Mouse (Mus musculus): ENCODE data around the gene Ubap1l. TPM values are rescaled to one million over a fixed set of nuclear protein-coding genes. Genes with fewer than 3 reads are reported as not detected.

Ubap1l gene
- polyA plus RNA-seq, 1 experiment from 2014 or later, result not detected

- Histone ChIP-seq H3K9ac (ENCODE audit: low read length) (no peak overlapping the region), H3K4me2 (ENCODE audit: low read length) (no peak overlapping the region), H3K4me1 (ENCODE audit: control insufficient read depth in 2 of 2, insufficient read depth in 2 of 2, low read length in 2 of 2) (peaks cover 6 to 13% of the 10 kb centered on the region in 2 experiments), H3K9me3 (ENCODE audit: control insufficient read depth, low read length) (no peaks in the 10 kb centered on the region), H3K4me3 (ENCODE audit: control insufficient read depth in 1 of 2, insufficient read depth in 1 of 2, low read depth in 1 of 2, low read length in 2 of 2) (no peak overlapping the region), H3K27ac (replicated peaks in 1 of 2; ENCODE audit: control insufficient read depth in 1 of 2, insufficient read depth in 1 of 2, low read depth in 2 of 2, low read length in 2 of 2) (no peak overlapping the region), H3K27me3 (ENCODE audit: control insufficient read depth, insufficient read depth, low read length) (no peaks in the 10 kb centered on the region), H3K36me3 (ENCODE audit: control insufficient read depth, insufficient read depth, low read length) (peaks cover 76% of the 10 kb centered on the region)
- 75% methylated on average over 7 of the region's 7 CpGs for WGBS
- no peak for ATAC-seq (ENCODE audit: insufficient number of reproducible peaks, insufficient read depth, low FRiP score, low read depth)
Observed at GRCm38 (mm10) chr9:65356561-65356960, 4.3 kb upstream of the Ubap1l start.

GRCm38 (mm10) chr9:65356971-65357370 lies 3.9 kb upstream of the Ubap1l start:
- Histone ChIP-seq H3K27me3 (ENCODE audit: control insufficient read depth, insufficient read depth, low read length) (no peaks in the 10 kb centered on the region), H3K9ac (ENCODE audit: low read length) (no peak overlapping the region), H3K36me3 (ENCODE audit: control insufficient read depth, insufficient read depth, low read length) (peaks cover 79% of the 10 kb centered on the region), H3K9me3 (ENCODE audit: control insufficient read depth, low read length) (no peaks in the 10 kb centered on the region), H3K4me3 (ENCODE audit: control insufficient read depth in 1 of 2, insufficient read depth in 1 of 2, low read depth in 1 of 2, low read length in 2 of 2) (no peak overlapping the region), H3K4me2 (ENCODE audit: low read length) (no peak overlapping the region), H3K4me1 (ENCODE audit: control insufficient read depth in 2 of 2, insufficient read depth in 2 of 2, low read length in 2 of 2) (peaks cover 6 to 13% of the 10 kb centered on the region in 2 experiments), H3K27ac (replicated peaks in 1 of 2; ENCODE audit: control insufficient read depth in 1 of 2, insufficient read depth in 1 of 2, low read depth in 2 of 2, low read length in 2 of 2) (no peak overlapping the region)
- no peak for ATAC-seq (ENCODE audit: insufficient number of reproducible peaks, insufficient read depth, low FRiP score, low read depth)
- WGBS, result 97% methylated on average over 2 of the region's 2 CpGs

- H3K4me3 ChIP-seq (ENCODE audit: control insufficient read depth in 1 of 2, insufficient read depth in 1 of 2, low read depth in 1 of 2, low read length in 2 of 2), result no peak overlapping the region
- H3K27me3 ChIP-seq (ENCODE audit: control insufficient read depth, insufficient read depth, low read length), result no peaks in the 10 kb centered on the region
- 0 out of 2 replicates have a peak overlapping the region, but pooled peaks have one; percentile 1 for H3K9ac ChIP-seq (ENCODE audit: low read length)
- H3K36me3 ChIP-seq (ENCODE audit: control insufficient read depth, insufficient read depth, low read length), result peaks cover 78% of the 10 kb centered on the region
- WGBS, result 35% methylated on average over 1 of the region's 1 CpGs
- H3K4me2 ChIP-seq (ENCODE audit: low read length), result peak overlapping the region; percentile 13; the same call in 1 of the 2 replicates
- ATAC-seq (ENCODE audit: insufficient number of reproducible peaks, insufficient read depth, low FRiP score, low read depth), result no peak
- H3K4me1 ChIP-seq (ENCODE audit: control insufficient read depth in 2 of 2, insufficient read depth in 2 of 2, low read length in 2 of 2), result peaks cover 10 to 20% of the 10 kb centered on the region in 2 experiments
- H3K9me3 ChIP-seq (ENCODE audit: control insufficient read depth, low read length), result no peaks in the 10 kb centered on the region
- peak overlapping the region; percentile 61 to 76 for H3K27ac ChIP-seq (replicated peaks in 1 of 2; ENCODE audit: control insufficient read depth in 1 of 2, insufficient read depth in 1 of 2, low read depth in 2 of 2, low read length in 2 of 2)
Observed at GRCm38 (mm10) chr9:65358956-65359480, 1.8 kb upstream of the Ubap1l start.

GRCm38 (mm10) chr9:65363684-65364083 lies 2.8 kb downstream of the Ubap1l start:
- H3K36me3 ChIP-seq (ENCODE audit: control insufficient read depth, insufficient read depth, low read length), result peaks cover 34% of the 10 kb centered on the region
- ATAC-seq (ENCODE audit: insufficient number of reproducible peaks, insufficient read depth, low FRiP score, low read depth), result peak; percentile 74; the same call in 1 of the 2 replicates
- 0 out of 4 replicates have a peak overlapping the region, but pooled peaks of 1 of the 2 experiments have one; percentile 30 for H3K27ac ChIP-seq (replicated peaks in 1 of 2; ENCODE audit: control insufficient read depth in 1 of 2, insufficient read depth in 1 of 2, low read depth in 2 of 2, low read length in 2 of 2)
- WGBS, result 25% methylated on average over 9 of the region's 9 CpGs
- H3K9ac ChIP-seq (ENCODE audit: low read length), result no peak overlapping the region
- peaks cover 9 to 20% of the 10 kb centered on the region in 2 experiments for H3K4me1 ChIP-seq (ENCODE audit: control insufficient read depth in 2 of 2, insufficient read depth in 2 of 2, low read length in 2 of 2)
- H3K27me3 ChIP-seq (ENCODE audit: control insufficient read depth, insufficient read depth, low read length), result no peaks in the 10 kb centered on the region
- peak overlapping the region; percentile 23 for H3K4me2 ChIP-seq (ENCODE audit: low read length)
- no peak overlapping the region for H3K4me3 ChIP-seq (ENCODE audit: control insufficient read depth in 1 of 2, insufficient read depth in 1 of 2, low read depth in 1 of 2, low read length in 2 of 2)
- H3K9me3 ChIP-seq (ENCODE audit: control insufficient read depth, low read length), result no peaks in the 10 kb centered on the region

GRCm38 (mm10) chr9:65365721-65366120 lies 4.9 kb downstream of the Ubap1l start:
- peaks cover 15% of the 10 kb centered on the region for H3K36me3 ChIP-seq (ENCODE audit: control insufficient read depth, insufficient read depth, low read length)
- no peak overlapping the region for H3K4me2 ChIP-seq (ENCODE audit: low read length)
- no peak overlapping the region for H3K4me3 ChIP-seq (ENCODE audit: control insufficient read depth in 1 of 2, insufficient read depth in 1 of 2, low read depth in 1 of 2, low read length in 2 of 2)
- no peak for ATAC-seq (ENCODE audit: insufficient number of reproducible peaks, insufficient read depth, low FRiP score, low read depth)
- no peak overlapping the region for H3K9ac ChIP-seq (ENCODE audit: low read length)
- 86% methylated on average over 7 of the region's 7 CpGs for WGBS
- H3K9me3 ChIP-seq (ENCODE audit: control insufficient read depth, low read length), result no peaks in the 10 kb centered on the region
- H3K4me1 ChIP-seq (ENCODE audit: control insufficient read depth in 2 of 2, insufficient read depth in 2 of 2, low read length in 2 of 2), result peaks cover 5 to 11% of the 10 kb centered on the region in 2 experiments
- H3K27me3 ChIP-seq (ENCODE audit: control insufficient read depth, insufficient read depth, low read length), result no peaks in the 10 kb centered on the region
- H3K27ac ChIP-seq (replicated peaks in 1 of 2; ENCODE audit: control insufficient read depth in 1 of 2, insufficient read depth in 1 of 2, low read depth in 2 of 2, low read length in 2 of 2), result no peak overlapping the region

GRCm38 (mm10) chr9:65371756-65372155 lies 10.9 kb downstream of the Ubap1l start:
- Histone ChIP-seq H3K4me2 (ENCODE audit: low read length) (no peak overlapping the region), H3K4me1 (ENCODE audit: control insufficient read depth in 2 of 2, insufficient read depth in 2 of 2, low read length in 2 of 2) (peaks cover 0 to 2% of the 10 kb centered on the region in 2 experiments; a peak in 1 of 4 replicates), H3K4me3 (ENCODE audit: control insufficient read depth in 1 of 2, insufficient read depth in 1 of 2, low read depth in 1 of 2, low read length in 2 of 2) (no peak overlapping the region), H3K9me3 (ENCODE audit: control insufficient read depth, low read length) (no peaks in the 10 kb centered on the region), H3K9ac (ENCODE audit: low read length) (no peak overlapping the region), H3K27me3 (ENCODE audit: control insufficient read depth, insufficient read depth, low read length) (no peaks in the 10 kb centered on the region), H3K36me3 (ENCODE audit: control insufficient read depth, insufficient read depth, low read length) (peaks cover 4% of the 10 kb centered on the region; the same call in 1 of the 2 replicates), H3K27ac (replicated peaks in 1 of 2; ENCODE audit: control insufficient read depth in 1 of 2, insufficient read depth in 1 of 2, low read depth in 2 of 2, low read length in 2 of 2) (no peak overlapping the region)
- WGBS, result 67% methylated on average over 24 of the region's 24 CpGs
- ATAC-seq (ENCODE audit: insufficient number of reproducible peaks, insufficient read depth, low FRiP score, low read depth), result no peak

- H3K4me1 ChIP-seq (ENCODE audit: control insufficient read depth in 2 of 2, insufficient read depth in 2 of 2, low read length in 2 of 2), result peaks cover 0 to 2% of the 10 kb centered on the region in 2 experiments; a peak in 1 of 4 replicates
- H3K9me3 ChIP-seq (ENCODE audit: control insufficient read depth, low read length), result no peaks in the 10 kb centered on the region
- H3K4me2 ChIP-seq (ENCODE audit: low read length), result no peak overlapping the region
- no peak overlapping the region for H3K27ac ChIP-seq (replicated peaks in 1 of 2; ENCODE audit: control insufficient read depth in 1 of 2, insufficient read depth in 1 of 2, low read depth in 2 of 2, low read length in 2 of 2)
- peaks cover 4% of the 10 kb centered on the region; the same call in 1 of the 2 replicates for H3K36me3 ChIP-seq (ENCODE audit: control insufficient read depth, insufficient read depth, low read length)
- 69% methylated on average over 4 of the region's 4 CpGs for WGBS
- ATAC-seq (ENCODE audit: insufficient number of reproducible peaks, insufficient read depth, low FRiP score, low read depth), result no peak
- no peaks in the 10 kb centered on the region for H3K27me3 ChIP-seq (ENCODE audit: control insufficient read depth, insufficient read depth, low read length)
- H3K4me3 ChIP-seq (ENCODE audit: control insufficient read depth in 1 of 2, insufficient read depth in 1 of 2, low read depth in 1 of 2, low read length in 2 of 2), result no peak overlapping the region
- H3K9ac ChIP-seq (ENCODE audit: low read length), result no peak overlapping the region
Observed at GRCm38 (mm10) chr9:65372449-65372848, 11.6 kb downstream of the Ubap1l start.

All from heart, embryonic 14.5 days (tissue).